Mouse (Mus musculus): Measurements from ENCODE around the gene Ugcg. TPM values are rescaled to one million over a fixed set of nuclear protein-coding genes. Genes with fewer than 3 reads are reported as not detected.

Gene Ugcg
- polyA plus RNA-seq, 1 experiment from 2014 or later = 6.2 TPM

DNA sequence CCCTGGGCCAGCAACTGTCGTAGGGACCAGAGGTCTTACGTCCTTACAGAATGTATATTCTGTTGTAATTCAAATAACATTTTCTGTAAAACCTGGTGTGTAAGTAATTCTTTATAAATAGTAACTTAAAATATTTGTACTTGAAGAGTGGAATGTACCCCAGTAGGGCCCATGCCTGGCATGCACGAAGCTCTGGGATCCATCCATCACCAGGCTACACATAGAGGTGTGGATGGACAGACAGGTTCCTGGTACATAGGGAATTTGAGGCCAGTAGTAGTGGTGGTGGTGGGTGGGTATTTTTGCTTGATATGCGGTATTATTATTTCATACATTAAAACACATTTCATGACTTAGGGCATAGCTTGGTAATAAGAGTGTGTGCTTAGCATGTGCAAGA lies 19.6 kb downstream of the Ugcg start:
- WGBS = 56% methylated on average over 4 of the region's 4 CpGs
- no peak overlapping the region for H3K4me2 ChIP-seq
- 0 out of 2 replicates have a peak, but pooled peaks cover 6% of the 10 kb centered on the region for H3K36me3 ChIP-seq
- no peaks in the 10 kb centered on the region for H3K9me3 ChIP-seq (replicated peaks)
- H3K27ac ChIP-seq = no peak overlapping the region
- ATAC-seq (replicated peaks; ENCODE audit: insufficient number of reproducible peaks, insufficient read depth, low FRiP score, low read depth) = no peak; the same call in 1 of the 2 replicates
- H3K27me3 ChIP-seq = no peaks in the 10 kb centered on the region
- no peak overlapping the region for H3K9ac ChIP-seq
- H3K4me3 ChIP-seq = no peak overlapping the region
- H3K4me1 ChIP-seq (replicated peaks) = peaks cover 37% of the 10 kb centered on the region

DNA sequence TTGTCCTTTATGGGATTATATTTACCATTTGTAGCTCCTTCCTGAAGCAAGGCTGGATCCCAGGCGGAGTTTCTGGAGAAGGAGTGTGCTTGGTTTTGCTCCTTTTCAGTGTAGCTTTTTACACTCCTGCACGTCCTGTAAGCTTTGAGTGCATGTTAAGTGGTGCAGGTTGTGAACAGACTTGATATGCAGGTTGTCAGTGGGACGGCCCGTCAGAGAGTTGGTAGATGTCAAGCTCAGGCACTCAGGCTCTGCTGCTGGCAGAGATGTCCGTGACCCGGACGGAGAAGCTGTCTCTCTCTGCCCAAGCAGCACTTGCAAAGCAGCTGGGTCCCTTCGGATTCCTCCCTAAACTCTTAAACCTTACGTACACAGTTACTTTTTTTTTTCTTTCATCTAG lies 22.1 kb downstream of the Ugcg start:
- H3K4me2 ChIP-seq = peak overlapping the region; percentile 31
- 51% methylated on average over 9 of the region's 9 CpGs for WGBS
- H3K27me3 ChIP-seq = no peaks in the 10 kb centered on the region
- peaks cover 23% of the 10 kb centered on the region; the same call in 1 of the 2 replicates for H3K36me3 ChIP-seq
- H3K4me1 ChIP-seq (replicated peaks) = peaks cover 25% of the 10 kb centered on the region
- H3K4me3 ChIP-seq = no peak overlapping the region
- no peak overlapping the region for H3K27ac ChIP-seq
- peak; percentile 50; the same call in 1 of the 2 replicates for ATAC-seq (replicated peaks; ENCODE audit: insufficient number of reproducible peaks, insufficient read depth, low FRiP score, low read depth)
- no peaks in the 10 kb centered on the region for H3K9me3 ChIP-seq (replicated peaks)
- H3K9ac ChIP-seq = no peak overlapping the region

DNA sequence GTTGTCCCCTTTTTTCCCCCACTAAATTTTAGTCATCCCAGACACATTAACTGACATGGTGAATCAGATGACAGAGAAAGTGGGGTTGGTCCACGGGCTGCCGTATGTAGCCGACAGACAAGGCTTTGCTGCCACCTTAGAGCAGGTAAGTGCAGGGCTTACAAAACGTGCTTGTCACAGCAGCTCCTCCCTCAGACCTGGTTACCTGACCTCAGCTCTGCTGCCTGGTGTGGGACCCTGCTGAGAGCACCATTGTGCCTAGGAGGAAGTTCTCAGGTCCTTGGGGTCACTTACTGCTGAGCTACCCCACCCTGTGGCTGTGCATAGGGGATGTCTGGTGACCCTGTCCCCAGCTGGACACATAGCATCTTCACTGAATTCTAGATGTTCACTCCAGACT lies 24.8 kb downstream of the Ugcg start:
- Histone ChIP-seq H3K27me3 (no peaks in the 10 kb centered on the region), H3K36me3 (peaks cover 25% of the 10 kb centered on the region), H3K9ac (no peak overlapping the region), H3K9me3 (replicated peaks) (no peaks in the 10 kb centered on the region), H3K4me3 (no peak overlapping the region), H3K27ac (no peak overlapping the region), H3K4me2 (no peak overlapping the region), H3K4me1 (replicated peaks) (peaks cover 12% of the 10 kb centered on the region)
- WGBS = 79% methylated on average over 4 of the region's 4 CpGs
- ATAC-seq (replicated peaks; ENCODE audit: insufficient number of reproducible peaks, insufficient read depth, low FRiP score, low read depth) = no peak

DNA sequence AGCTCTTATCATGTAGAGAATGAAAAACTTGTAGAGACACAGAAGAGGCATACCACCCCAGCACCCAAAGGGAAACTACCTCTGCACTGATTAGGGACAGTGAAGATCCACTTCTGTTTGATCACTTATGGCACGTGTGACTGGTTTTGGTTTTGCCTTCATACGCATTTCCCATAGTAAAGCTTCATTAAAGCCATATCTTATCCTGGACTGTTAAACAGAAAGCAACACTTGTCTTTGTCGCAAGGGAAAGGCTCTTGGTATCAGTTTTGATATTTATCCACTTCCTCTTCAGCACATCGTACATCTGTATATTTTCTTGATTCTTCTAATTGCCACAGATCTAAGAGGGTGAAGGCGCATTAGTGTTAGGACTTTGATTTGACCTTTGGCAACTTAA lies 25.6 kb downstream of the Ugcg start:
- Histone ChIP-seq H3K4me1 (replicated peaks) (peaks cover 12% of the 10 kb centered on the region), H3K27ac (no peak overlapping the region), H3K4me2 (no peak overlapping the region), H3K4me3 (no peak overlapping the region), H3K9me3 (replicated peaks) (no peaks in the 10 kb centered on the region), H3K27me3 (no peaks in the 10 kb centered on the region), H3K9ac (no peak overlapping the region), H3K36me3 (peaks cover 31% of the 10 kb centered on the region)
- WGBS = 82% methylated on average over 5 of the region's 5 CpGs
- no peak for ATAC-seq (replicated peaks; ENCODE audit: insufficient number of reproducible peaks, insufficient read depth, low FRiP score, low read depth)

DNA sequence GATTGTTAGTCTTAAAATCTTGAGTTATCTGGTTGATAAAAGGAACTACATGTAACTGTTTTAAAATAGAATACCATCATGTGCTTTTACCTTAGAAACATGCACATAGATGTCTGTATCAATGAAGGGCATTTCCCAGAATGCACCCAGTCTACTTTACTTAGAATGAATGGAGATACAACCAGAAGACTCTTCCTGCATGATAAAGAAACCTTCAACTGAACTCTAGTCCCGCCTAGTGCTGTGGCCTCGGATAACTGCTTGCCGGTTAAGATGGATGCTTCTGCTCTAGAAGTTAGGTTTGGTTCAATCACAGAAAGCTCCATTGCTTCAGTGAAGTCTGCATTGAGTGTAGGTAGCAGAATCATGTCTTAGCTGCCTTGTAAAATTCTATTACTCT lies 26.5 kb downstream of the Ugcg start:
- H3K36me3 ChIP-seq = peaks cover 35% of the 10 kb centered on the region
- peaks cover 6% of the 10 kb centered on the region for H3K4me1 ChIP-seq (replicated peaks)
- H3K9me3 ChIP-seq (replicated peaks) = no peaks in the 10 kb centered on the region
- 87% methylated on average over 3 of the region's 3 CpGs for WGBS
- H3K27me3 ChIP-seq = no peaks in the 10 kb centered on the region
- H3K9ac ChIP-seq = no peak overlapping the region
- no peak overlapping the region for H3K27ac ChIP-seq
- H3K4me3 ChIP-seq = no peak overlapping the region
- no peak for ATAC-seq (replicated peaks; ENCODE audit: insufficient number of reproducible peaks, insufficient read depth, low FRiP score, low read depth)
- no peak overlapping the region for H3K4me2 ChIP-seq

DNA sequence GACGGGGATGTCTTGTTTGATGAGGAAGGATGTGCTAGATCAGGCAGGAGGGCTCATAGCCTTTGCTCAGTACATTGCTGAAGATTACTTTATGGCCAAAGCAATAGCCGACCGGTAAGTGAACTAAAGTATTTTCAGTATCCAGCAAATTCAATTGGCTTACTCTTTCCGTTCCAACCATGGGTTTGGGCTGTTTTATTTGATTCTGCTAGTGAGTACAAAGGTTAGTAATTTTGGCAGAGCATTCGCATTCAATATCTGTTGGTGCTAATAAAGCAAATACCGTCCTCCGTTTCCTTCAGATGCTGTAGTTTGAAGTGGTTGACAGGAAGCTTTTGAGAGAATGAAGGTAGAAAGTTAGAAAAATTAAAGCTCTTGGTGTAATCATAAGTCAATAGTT lies 28.0 kb downstream of the Ugcg start:
- Histone ChIP-seq H3K4me3 (no peak overlapping the region), H3K4me2 (no peak overlapping the region), H3K9me3 (replicated peaks) (no peaks in the 10 kb centered on the region), H3K27me3 (no peaks in the 10 kb centered on the region), H3K36me3 (peaks cover 39% of the 10 kb centered on the region), H3K27ac (no peak overlapping the region), H3K9ac (no peak overlapping the region), H3K4me1 (replicated peaks) (no peaks in the 10 kb centered on the region)
- no peak for ATAC-seq (replicated peaks; ENCODE audit: insufficient number of reproducible peaks, insufficient read depth, low FRiP score, low read depth)
- 94% methylated on average over 7 of the region's 7 CpGs for WGBS

DNA sequence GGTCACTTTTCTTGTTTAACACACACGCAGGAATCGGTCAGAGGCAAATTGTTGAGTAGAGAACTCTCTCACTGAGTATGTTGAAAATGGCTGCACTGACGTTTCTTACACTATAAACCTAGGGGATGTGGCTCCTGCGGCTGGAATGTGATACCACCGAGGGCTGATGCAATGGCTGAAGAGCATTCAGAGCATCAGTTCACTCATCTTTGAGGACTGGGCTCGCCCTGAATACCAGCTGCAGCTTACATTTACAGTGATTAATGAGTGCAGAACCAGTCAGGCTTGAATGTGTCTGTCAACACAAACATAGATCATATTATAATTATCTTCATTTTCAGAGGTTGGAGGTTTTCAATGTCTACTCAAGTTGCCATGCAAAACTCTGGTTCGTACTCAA lies 29.1 kb downstream of the Ugcg start:
- no peak overlapping the region for H3K4me2 ChIP-seq
- peaks cover 44% of the 10 kb centered on the region for H3K36me3 ChIP-seq
- no peak for ATAC-seq (replicated peaks; ENCODE audit: insufficient number of reproducible peaks, insufficient read depth, low FRiP score, low read depth)
- 82% methylated on average over 7 of the region's 7 CpGs for WGBS
- H3K27me3 ChIP-seq = no peaks in the 10 kb centered on the region
- H3K4me3 ChIP-seq = no peak overlapping the region
- no peak overlapping the region for H3K9ac ChIP-seq
- H3K4me1 ChIP-seq (replicated peaks) = no peaks in the 10 kb centered on the region
- H3K27ac ChIP-seq = no peak overlapping the region
- no peaks in the 10 kb centered on the region for H3K9me3 ChIP-seq (replicated peaks)

DNA sequence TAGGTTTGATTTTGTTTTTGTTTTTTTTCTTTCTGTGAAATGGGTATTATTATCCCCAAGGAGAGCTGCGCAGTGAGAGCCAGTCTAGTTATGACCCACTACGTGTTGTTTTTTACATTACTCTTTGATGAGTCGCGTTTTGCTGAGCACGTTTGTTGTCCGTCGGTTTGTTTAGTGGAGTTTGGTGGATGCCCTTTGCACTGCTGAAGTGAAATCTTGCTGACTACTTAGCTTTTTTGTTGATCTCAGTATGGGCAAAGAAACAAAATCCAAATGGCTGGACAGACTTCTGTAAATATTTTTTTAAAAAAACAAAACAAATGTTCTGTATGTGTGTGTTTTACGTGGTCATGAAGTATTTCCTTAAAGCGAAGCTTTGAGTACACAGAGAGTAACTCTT lies 33.2 kb downstream of the Ugcg start:
- H3K4me1 ChIP-seq (replicated peaks) = no peaks in the 10 kb centered on the region
- H3K36me3 ChIP-seq = peaks cover 28% of the 10 kb centered on the region
- no peak overlapping the region for H3K4me3 ChIP-seq
- WGBS = 92% methylated on average over 9 of the region's 9 CpGs
- no peaks in the 10 kb centered on the region for H3K27me3 ChIP-seq
- H3K4me2 ChIP-seq = no peak overlapping the region
- H3K9ac ChIP-seq = no peak overlapping the region
- ATAC-seq (replicated peaks; ENCODE audit: insufficient number of reproducible peaks, insufficient read depth, low FRiP score, low read depth) = no peak
- no peaks in the 10 kb centered on the region for H3K9me3 ChIP-seq (replicated peaks)
- H3K27ac ChIP-seq = no peak overlapping the region

DNA sequence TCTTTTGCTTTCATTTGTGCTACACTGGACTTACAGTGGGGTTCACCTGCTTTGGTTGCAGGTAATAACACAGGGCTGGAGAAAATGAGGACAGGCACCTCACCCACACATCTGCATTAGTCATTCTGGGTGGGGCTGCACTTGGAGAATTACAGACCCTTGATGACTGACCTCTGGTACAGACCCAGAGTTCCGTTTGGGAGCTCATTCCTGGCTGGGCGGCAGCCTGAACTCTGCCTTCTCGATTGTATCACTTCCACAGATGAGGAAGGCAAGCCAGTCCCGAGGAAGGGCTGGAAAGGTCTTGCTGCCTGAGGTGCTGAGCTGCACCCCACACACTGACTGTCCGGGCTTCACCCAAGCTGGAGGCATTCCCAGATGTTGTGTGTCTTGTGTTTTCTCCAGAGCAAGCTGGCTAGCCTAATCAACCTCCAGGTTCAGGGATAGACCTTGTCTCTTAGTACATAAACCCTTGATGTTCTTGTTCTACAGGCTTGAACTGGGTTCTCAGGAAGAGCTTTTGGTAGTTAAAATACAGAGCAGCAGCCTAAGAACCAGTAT lies 34.1 kb downstream of the Ugcg start:
- Histone ChIP-seq H3K9ac (no peak overlapping the region), H3K27ac (no peak overlapping the region), H3K4me2 (no peak overlapping the region), H3K36me3 (peaks cover 28% of the 10 kb centered on the region), H3K4me3 (no peak overlapping the region), H3K9me3 (replicated peaks) (no peaks in the 10 kb centered on the region), H3K27me3 (no peaks in the 10 kb centered on the region), H3K4me1 (replicated peaks) (no peaks in the 10 kb centered on the region)
- WGBS = 76% methylated on average over 5 of the region's 5 CpGs
- ATAC-seq (replicated peaks; ENCODE audit: insufficient number of reproducible peaks, insufficient read depth, low FRiP score, low read depth) = no peak

DNA sequence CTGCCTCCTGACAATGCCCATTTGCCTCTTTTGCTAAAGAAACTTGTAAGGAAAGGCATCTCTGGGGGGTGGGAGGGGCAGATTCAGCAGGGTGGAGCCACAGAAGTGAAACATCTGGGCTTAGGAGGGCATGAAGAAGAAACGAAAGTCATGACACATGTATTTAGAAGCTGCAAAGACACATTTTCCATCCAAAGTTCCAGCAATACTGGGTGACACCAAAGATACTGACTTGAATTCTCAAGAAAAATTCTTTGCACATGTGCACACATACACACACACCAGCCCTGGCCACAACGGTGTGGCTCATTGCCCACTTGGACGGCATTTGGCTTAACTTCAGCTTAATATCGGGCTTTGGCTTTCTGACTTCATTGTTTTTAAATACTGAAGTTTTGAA lies 35.8 kb downstream of the Ugcg start:
- Histone ChIP-seq H3K4me3 (no peak overlapping the region), H3K27ac (no peak overlapping the region), H3K4me1 (replicated peaks) (no peaks in the 10 kb centered on the region), H3K36me3 (peaks cover 19% of the 10 kb centered on the region), H3K27me3 (no peaks in the 10 kb centered on the region), H3K9ac (no peak overlapping the region), H3K9me3 (replicated peaks) (no peaks in the 10 kb centered on the region), H3K4me2 (no peak overlapping the region)
- 87% methylated on average over 4 of the region's 4 CpGs for WGBS
- no peak for ATAC-seq (replicated peaks; ENCODE audit: insufficient number of reproducible peaks, insufficient read depth, low FRiP score, low read depth)

DNA sequence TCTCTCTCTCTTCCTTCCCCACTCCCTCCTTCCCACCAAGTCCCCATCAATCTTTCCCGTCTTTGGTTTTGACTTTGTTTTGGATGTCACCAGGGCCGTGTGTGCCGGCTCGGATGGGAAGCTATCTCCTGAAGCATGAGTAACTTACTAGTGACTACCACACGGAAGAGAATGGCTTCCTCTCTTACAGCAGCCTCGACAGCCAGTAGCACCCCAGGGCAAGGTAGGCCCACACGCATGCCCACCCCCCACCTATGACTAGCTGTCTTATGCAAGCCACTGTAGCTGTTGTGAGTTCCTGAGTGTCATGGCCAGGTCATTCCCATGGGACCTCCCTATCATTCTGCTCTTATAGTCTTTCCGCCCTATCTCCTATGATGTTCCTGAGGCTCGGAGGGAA lies 38.0 kb downstream of the Ugcg start:
- no peak overlapping the region for H3K27ac ChIP-seq
- H3K9ac ChIP-seq = no peak overlapping the region
- no peak for ATAC-seq (replicated peaks; ENCODE audit: insufficient number of reproducible peaks, insufficient read depth, low FRiP score, low read depth)
- no peak overlapping the region for H3K4me3 ChIP-seq
- H3K9me3 ChIP-seq (replicated peaks) = no peaks in the 10 kb centered on the region
- no peaks in the 10 kb centered on the region for H3K4me1 ChIP-seq (replicated peaks)
- 82% methylated on average over 9 of the region's 9 CpGs for WGBS
- no peak overlapping the region for H3K4me2 ChIP-seq
- peaks cover 11% of the 10 kb centered on the region; the same call in 1 of the 2 replicates for H3K36me3 ChIP-seq
- H3K27me3 ChIP-seq = no peaks in the 10 kb centered on the region

DNA sequence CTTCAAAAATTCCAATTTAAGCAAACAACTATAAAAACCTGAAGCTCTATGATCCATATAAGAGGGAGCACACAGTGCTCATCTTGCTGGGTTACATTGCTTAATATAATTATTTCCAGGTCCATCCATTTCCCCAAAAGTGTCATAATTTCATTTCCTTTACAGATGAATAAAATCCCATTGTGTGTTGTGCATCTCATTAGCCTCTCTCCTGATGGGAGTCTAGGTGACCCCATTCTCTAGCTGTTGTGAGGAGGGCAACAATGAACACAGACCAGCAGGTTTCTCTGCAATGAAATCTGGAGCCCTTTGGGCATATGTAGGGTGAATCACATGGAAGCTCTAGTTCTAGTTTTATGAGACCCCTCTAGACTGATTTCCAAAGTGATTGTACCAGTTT lies 39.9 kb downstream of the Ugcg start:
- no peaks in the 10 kb centered on the region for H3K27me3 ChIP-seq
- no peak overlapping the region for H3K4me3 ChIP-seq
- H3K27ac ChIP-seq = no peak overlapping the region
- no peaks in the 10 kb centered on the region for H3K4me1 ChIP-seq (replicated peaks)
- no peak overlapping the region for H3K4me2 ChIP-seq
- 0 out of 2 replicates have a peak, but pooled peaks cover 3% of the 10 kb centered on the region for H3K36me3 ChIP-seq
- no peaks in the 10 kb centered on the region for H3K9me3 ChIP-seq (replicated peaks)
- ATAC-seq (replicated peaks; ENCODE audit: insufficient number of reproducible peaks, insufficient read depth, low FRiP score, low read depth) = no peak
- no peak overlapping the region for H3K9ac ChIP-seq
